Mouse (Mus musculus): ENCODE results near the gene Rps6kl1. TPM values are rescaled to one million over a fixed set of nuclear protein-coding genes. Genes with fewer than 3 reads are reported as not detected.

The Rps6kl1 gene
- total RNA-seq (2021): 1 to 10 TPM; 4.3 to 4.8 TPM
- long read RNA-seq, experiment 1, partial matches to known transcripts: 0 of 3 reads
- long read RNA-seq, experiment 1, other reads (novel, unspliced or antisense): 0 of 3 reads
- long read RNA-seq, experiment 2, partial matches to known transcripts: 2 of 9 reads
- long read RNA-seq, experiment 2, other reads (novel, unspliced or antisense): 5 of 9 reads

DNA sequence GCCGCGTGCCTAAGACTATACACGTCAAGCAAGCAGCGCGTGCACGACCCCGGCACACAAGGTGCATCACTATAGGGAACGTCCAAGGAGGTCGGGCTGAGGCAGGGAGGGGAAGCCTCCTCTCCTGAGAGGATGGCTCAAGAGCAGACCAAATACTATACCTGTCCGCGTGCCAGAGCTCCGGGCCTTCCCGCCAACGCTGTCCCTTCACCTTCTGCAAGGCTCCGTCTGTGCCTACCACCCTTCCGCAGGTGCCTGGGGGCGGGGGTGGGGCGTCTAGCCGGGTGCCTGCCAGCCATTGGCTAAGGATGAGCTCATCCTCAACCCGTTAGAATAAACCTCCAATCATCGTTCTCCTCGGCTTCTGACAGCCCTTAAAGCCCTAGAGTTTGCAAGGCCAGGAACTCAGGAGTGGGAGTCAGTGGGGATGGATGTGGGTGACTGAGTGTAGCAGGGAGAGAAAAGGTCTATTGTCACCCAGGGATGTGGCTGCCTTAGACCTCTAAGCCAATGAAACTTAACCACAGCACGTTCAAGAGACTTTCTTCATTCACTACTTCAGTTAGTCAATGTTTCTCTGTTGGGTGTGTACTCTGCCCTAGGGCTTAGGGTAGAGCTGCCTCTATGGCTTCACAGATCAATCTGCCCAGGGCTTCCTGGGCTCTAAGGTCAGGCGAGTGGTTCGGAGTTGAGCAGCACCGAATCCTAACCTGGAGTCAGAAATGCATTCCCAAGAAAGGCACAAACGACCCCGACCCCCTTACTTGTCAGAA lies at the start of gene Rps6kl1:
Gene Rps6kl1, minus strand, starts transcription at position 263 of the 773 bp plus-strand sequence.
- peak; percentile 37 to 42 for DNase-seq
- intact Hi-C loops (cut with DNase I): no loop called here

GRCm38 (mm10) chr12:85199954-85200353 lies 48.9 kb upstream of the Rps6kl1 start:
- no peak for DNase-seq
- intact Hi-C loops (cut with DNase I): no loop called here

GRCm38 (mm10) chr12:85197936-85198335 lies 46.9 kb upstream of the Rps6kl1 start:
- intact Hi-C loops (cut with DNase I): no loop called here
- no peak for DNase-seq

DNA sequence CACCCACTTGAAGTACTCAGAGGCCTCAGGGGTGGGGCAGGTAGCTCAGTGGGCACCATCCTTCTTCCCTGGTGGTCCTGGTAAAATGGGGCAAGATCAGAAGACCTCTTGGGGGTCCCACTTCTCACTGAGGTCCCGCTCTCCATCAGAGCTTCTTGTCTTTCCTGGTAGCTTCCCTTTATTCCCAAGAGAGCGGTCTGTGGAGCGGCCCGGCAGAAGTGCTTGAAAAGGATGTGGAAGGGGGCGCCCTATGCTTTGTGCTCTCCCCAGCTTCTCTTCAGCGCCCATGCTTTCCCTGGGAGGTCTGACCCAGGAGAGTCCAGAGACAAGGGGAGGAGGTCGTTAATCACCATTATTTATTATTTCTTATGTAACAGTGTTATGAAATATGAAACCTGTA lies 46.3 kb upstream of the Rps6kl1 start:
- intact Hi-C loops (cut with DNase I): no loop called here

DNA sequence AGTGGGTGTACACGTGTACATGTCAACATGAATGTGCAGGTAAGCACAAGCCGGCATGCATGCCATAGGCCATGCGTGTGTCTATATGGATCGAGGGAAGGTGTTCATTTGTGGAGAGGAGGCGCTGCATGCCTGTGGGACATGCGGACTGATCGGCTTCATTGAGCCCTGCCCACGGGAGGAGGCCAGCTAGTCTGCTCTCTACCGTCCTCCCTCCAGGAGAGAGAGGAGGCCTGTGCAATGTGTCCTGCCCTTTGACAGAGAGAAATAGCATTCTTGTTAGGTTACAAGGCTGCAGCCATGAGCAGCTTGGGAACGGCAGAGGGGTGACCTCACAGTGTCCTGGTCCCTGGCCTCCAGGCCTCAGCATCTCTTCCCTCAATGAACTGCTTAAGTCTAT lies 45.1 kb upstream of the Rps6kl1 start:
- intact Hi-C loops (cut with DNase I): no loop called here
- DNase-seq: no peak

More for the DNA sequence above, 46.3 kb upstream of the Rps6kl1 start:
- no peak for DNase-seq

DNA sequence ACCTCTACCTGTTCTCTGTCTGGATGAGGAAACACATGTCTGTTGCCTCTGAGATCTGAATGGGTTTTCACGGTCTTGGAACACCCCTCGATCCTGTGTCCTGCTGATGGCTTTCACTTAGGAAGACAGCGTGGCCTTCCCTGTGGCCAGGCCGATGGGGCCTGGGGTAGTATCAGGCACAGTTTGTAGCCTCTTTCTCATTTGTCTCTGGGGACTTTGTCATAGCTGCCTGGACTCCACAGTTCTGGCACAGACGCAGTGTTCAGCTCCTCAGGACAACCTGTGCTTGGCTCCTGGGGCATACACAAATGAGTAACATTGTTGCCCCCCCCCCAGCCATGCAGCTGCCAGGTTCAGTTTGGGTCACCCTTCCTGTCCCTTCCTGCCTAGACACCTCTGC lies 44.0 kb upstream of the Rps6kl1 start:
- DNase-seq: peak in 1 of 2 experiments; percentile 46
- intact Hi-C loops (cut with DNase I): no loop called here

DNA sequence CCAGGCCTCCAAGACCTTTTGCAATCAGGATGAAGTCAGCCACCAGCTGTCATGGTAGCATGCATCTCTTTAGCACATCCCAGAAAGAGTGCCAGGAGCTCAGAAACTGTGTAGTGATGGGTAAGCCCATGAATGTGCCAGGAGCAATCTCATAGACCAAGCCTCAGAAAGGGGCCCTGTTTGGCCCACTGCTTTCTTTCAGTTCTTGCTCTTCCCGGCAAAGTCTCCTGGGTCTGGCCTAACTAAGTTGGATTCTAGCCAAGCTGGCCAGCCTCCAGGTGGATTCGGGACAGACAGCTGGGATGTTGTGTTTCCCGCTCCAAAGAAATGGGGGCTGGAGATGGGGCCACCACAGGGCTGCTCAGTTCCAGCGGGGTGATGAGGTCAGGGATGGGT lies 43.6 kb upstream of the Rps6kl1 start:
- intact Hi-C loops (cut with DNase I): no loop called here
- peak; percentile 91 to 92 for DNase-seq

DNA sequence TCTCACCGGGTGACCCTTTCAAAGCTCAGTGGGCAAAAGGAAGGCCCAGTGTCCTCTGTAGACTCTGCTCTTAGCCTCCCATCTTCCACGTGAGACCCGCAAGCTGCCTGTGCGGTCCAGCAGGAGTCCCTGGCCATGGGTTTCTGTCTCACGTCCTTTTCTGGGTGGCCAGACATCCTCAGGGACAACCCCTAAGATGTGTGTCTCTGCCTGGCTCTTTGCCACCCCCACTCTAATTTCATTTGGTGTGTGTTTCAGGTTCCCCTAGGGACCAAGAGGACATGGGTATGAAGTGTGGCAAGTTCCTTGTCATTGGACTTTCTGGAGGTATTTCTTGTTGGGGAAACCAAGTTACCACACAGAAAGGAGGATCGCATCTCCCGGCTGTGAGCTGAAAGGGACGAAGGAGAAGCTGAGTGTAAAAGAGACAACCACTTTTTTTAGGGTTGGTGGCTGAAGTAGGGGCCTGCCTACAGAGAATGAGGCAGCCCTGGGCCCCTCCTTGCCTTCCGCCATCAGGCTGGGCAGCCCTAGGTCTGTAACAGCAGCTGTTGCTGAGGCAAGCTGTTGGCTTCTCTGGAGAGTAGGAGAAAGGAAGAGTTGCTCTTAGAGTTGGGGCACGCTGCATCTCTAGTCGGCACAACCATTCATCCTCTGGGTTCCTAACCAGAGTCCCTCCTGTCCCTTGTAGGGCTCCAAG lies 43.0 kb upstream of the Rps6kl1 start:
- intact Hi-C loops (cut with DNase I): no loop called here
- DNase-seq: no peak

DNA sequence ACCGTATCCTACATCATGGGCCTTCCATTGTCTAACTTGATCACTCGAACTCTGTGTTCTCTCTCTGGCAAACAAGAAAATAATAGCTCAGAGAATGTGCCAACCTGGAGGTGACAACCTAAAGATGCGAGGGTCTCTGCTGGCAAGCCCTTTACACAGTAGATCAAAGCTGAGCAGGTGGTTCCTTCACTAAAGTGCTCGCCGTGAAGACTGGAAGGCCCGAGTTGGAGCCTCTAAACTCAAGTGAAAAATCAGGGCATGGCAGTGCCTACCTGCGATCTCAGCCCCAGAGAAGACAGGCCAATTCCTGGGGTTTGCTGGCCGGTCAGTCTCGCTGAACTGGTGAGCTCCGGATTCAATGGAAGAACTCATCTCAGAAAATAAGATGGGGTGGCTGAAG lies 42.1 kb upstream of the Rps6kl1 start:
- no peak for DNase-seq
- intact Hi-C loops (cut with DNase I): no loop called here

DNA sequence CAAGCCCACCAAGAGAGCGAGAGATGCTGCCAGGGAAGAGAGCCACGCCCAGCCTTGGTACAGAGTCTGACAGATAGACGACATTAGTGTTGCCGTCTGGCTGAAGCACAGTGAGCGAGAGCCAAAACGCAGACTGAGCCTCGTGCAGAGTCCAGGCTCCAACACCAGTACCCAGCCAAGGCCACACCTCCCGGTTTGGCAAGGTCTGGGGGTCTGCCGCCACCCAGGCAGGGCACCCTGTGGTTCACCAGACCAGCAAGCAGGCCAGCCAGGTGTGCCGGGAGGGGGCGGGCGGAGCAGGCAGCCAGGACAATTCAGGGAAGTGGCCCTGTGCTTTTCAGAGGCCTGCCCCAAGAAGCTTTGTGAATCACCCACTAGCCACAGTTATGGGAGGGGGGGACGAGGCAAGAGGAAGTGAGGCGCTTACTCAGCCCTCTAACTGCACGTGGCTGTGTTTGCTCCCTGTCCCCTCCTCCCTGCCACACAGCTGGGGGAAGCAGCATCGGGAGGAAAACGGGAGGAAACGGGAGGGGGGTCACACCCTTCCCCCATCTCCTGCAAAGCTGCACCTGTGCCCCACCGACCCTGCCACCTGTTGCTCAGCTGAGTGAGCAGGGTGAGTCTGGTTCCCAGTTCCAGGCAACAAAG lies 41.5 kb upstream of the Rps6kl1 start:
- intact Hi-C loops (cut with DNase I): no loop called here
- DNase-seq: peak; percentile 53 to 61

DNA sequence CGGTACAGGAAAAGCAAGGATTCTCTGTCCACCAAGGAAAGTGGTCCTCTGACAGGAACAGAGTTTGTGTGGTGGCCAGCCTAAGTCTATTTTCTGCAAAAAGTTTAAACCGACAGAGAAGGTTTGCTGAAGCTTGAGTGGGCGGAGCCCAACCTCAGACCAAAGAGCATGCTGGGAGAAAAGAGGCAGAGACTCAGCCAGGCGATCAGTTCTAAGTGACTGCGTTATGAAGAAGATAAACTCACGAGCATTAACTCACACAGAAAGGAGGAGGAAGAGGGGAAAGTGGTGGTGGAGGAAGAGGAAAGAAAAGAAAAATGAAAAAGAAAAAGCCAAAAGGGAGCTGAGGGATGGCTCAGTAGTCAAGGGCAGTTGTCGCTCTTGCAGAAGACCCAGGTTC lies 39.2 kb upstream of the Rps6kl1 start:
- DNase-seq: no peak
- intact Hi-C loops (cut with DNase I): no loop called here

GRCm38 (mm10) chr12:85186361-85186760 lies 35.3 kb upstream of the Rps6kl1 start:
- intact Hi-C loops (cut with DNase I): no loop called here
- no peak for DNase-seq

GRCm38 (mm10) chr12:85185810-85186209 lies 34.7 kb upstream of the Rps6kl1 start:
- intact Hi-C loops (cut with DNase I): loop anchor here (2.0 kb wide), 1 partner anchor 15 kb away; no protein-coding TSS in a partner anchor
- peak; percentile 58 to 65 for DNase-seq

- intact Hi-C loops (cut with DNase I): loop anchor here (2.0 kb wide), 1 partner anchor 13 kb away; no protein-coding TSS in a partner anchor
- no peak for DNase-seq
Measured at GRCm38 (mm10) chr12:85184118-85184517, 33.1 kb upstream of the Rps6kl1 start.

GRCm38 (mm10) chr12:85182898-85183297 lies 31.8 kb upstream of the Rps6kl1 start:
- no peak for DNase-seq
- intact Hi-C loops (cut with DNase I): no loop called here

DNA sequence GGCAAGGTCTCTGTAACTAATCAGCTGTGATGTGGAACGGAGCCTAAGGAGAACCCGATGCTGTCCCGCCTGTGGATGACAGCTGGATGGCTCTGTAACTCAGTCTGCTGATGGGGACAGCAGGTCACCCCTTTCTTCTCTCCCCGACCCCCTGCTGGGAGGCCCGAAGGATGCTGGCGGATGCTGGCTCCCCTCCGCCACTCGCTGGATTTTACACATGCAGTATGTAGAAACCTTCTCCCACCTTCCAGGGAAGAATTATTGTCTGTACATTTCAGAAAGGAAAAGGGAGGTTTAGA lies 31.2 kb upstream of the Rps6kl1 start:
- no peak for DNase-seq
- intact Hi-C loops (cut with DNase I): no loop called here

GRCm38 (mm10) chr12:85181475-85182344 lies 30.6 kb upstream of the Rps6kl1 start:
- no peak for DNase-seq
- intact Hi-C loops (cut with DNase I): no loop called here

- intact Hi-C loops (cut with DNase I): loop anchor here (10.0 kb wide), 1 partner anchor 317 kb away; no protein-coding TSS in a partner anchor
- DNase-seq: no peak
Measured at GRCm38 (mm10) chr12:85178294-85178693, 27.2 kb upstream of the Rps6kl1 start.

DNA sequence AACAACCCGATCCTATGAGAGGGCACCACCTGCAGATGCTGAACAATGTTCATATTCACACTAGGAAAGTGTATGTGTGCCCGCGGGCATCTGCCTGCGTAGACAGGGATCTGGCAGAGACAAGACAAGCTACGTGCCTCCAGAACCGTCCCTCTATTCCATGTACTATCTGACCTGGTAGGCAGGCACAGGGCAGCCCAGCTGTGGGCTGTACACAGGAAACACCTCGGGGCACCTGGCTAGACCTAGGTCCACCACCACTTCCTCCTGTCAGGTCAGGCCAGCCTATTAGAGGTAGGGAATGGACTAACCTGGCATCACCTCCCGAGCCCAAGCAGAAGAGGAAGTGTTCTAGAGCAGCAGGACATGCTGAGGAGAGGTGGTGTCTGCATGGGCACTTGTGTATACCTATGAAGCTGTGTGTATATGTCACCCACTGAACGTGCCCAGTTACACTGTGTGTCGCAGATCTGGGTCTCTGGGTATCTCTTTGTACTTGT lies 26.7 kb upstream of the Rps6kl1 start, which contains the start of gene Pgf:
Gene Pgf, minus strand, starts transcription at position 51 of the 500 bp plus-strand sequence.
- intact Hi-C loops (cut with DNase I): loop anchor here (10.0 kb wide), 1 partner anchor 317 kb away; no protein-coding TSS in a partner anchor
- no peak for DNase-seq

Measured in heart, postnatal 14 days (tissue).